Mouse (Mus musculus) lung, postnatal 4 days (tissue): Measurements from ENCODE around the gene Pmfbp1.
"Not testable (repeated sequence)": the region's sequence is repeated elsewhere in the genome, so short reads cannot be mapped to it uniquely, and the experiment has no call there.

Experiments
- DNase-seq, 2 experiments: peaks; one replicate each; pipeline ENCODE4 v3.0.0; 2021

Gene Pmfbp1

DNA sequence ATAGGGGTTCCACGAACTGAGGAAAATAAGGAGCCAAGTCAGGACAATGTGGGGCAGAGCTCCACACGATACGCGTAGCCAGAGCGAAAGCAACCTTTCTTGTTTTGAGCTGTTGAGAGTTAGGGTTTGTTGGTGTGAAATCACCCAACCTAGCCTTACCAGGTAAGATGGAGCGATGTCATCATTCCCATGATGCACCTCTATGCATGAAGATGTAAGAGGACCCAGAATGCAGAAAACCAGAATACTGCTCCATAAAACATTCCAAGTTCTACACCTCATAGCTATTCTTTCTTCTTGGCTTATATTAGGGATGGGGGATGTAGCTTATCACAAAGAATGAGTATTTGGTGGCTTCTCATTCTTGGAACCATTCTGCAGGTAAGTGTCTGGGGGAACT lies at the start of gene Pmfbp1:
Gene Pmfbp1 (plus strand): TSS at position 301 of the 400 bp plus-strand sequence.
- no peak for DNase-seq

DNA sequence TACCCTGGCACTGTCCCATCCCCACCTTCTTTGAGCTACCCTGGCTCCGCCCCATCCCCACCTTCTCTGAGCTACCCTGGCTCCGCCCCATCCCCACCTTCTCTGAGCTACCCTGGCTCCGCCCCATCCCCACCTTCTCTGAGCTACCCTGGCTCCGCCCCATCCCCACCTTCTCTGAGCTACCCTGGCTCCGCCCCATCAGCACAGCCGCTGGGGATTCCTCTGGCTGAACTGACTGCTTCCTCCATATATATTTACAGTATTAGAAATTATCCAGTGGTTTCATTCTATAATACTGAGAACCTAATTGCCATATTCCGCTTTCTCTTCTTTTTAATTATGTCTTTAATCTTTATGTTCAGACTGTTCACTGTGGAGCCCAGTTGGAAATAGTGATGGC lies 46.9 kb upstream of the Pmfbp1 start:
- not testable (repeated sequence) for DNase-seq

DNA sequence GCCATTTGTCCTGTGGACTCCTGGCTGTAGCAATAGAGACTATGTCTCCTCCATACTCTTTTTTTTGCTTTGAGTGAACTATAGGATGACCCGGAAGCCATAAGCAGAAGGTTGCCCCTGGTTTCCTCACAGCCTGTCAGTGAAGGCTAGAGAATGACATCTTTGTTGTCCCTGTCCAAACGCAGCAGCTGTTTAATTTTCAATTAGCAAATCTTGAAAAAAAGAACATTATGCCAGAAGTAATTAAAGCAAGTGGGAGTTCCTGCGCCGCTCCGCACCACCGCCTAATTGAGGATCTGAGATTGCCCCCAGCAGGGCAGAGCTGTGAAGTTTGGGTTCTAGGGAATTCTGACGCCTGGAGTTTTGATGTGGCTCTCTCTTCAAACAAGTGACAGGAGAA lies 42.8 kb upstream of the Pmfbp1 start:
- no peak for DNase-seq

DNA sequence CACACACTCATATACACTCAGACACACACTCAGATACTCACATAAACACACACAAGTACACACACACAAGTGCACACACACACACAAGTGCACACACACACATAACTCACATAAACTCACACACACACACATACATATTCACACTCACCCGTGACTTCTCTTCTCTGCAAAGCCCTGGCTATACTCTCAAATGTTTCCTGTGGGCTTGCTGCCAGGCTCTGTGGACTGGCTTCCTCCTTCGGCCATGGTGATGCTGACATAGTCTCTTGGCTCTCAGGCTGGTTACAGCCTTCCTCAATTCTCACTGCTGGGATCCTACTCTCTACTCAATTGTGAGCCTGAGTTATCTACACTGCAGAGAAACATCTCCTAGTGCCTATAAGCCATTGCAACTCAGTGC lies 38.7 kb upstream of the Pmfbp1 start:
- peak; percentile 39 to 41 for DNase-seq

DNA sequence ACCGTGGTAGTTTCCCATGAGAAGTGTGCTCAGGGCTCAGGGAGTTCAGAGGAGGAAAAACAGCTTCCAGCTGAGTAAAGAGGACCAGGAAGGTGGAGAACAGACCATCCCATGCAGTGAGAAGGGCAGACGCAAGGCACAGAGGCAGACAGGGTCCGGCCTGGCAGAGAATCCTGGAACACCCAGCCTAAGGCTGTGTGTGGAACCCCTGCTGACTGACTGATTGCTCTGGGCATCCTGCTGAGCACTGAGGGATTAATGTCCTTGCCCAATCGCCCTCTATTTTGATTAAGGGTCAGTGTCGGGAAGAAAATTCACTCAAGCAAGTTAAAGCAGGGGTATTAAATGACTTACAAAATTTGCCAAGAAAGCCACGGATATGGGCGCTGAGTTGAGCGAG lies 36.4 kb upstream of the Pmfbp1 start:
- DNase-seq: no peak

DNA sequence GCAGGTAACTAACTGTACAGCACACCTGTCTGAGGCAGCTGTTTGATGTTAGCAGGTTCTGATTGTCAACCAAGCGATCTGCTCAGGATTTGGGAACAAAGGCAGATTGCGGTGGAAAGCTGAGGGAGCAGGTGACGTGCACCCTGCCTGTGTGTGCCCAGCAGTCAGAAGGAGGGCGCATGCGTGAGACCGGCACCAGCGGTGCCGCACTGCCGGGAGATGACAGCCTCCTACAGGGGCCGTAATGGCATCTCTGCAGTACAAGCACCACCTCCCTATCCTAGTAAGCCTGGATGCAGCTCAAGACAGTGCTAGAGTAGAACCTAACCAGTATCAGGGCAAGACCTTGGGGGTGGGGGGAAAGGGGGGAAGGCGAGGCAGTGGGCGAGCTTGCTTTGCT lies 35.2 kb upstream of the Pmfbp1 start:
- DNase-seq: no peak

DNA sequence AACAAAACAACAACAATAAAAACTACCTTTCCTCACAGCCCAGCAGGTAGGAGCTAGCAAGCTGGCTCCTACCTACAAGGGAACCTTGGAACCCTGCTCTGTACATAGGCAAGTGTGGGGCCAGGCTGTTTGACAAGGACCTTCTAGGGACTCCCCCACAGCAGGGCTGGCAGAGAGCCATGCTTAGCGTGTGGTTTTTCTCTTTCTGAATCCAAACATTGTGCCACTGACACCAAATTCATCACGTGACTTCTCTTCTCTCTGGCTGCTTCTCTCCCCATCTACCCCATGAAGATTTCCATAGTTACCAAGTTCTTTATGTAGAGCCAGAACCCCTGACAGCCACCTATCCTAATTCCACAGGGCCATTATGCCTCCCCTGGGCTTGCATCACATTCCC lies 30.8 kb upstream of the Pmfbp1 start:
- no peak for DNase-seq

DNA sequence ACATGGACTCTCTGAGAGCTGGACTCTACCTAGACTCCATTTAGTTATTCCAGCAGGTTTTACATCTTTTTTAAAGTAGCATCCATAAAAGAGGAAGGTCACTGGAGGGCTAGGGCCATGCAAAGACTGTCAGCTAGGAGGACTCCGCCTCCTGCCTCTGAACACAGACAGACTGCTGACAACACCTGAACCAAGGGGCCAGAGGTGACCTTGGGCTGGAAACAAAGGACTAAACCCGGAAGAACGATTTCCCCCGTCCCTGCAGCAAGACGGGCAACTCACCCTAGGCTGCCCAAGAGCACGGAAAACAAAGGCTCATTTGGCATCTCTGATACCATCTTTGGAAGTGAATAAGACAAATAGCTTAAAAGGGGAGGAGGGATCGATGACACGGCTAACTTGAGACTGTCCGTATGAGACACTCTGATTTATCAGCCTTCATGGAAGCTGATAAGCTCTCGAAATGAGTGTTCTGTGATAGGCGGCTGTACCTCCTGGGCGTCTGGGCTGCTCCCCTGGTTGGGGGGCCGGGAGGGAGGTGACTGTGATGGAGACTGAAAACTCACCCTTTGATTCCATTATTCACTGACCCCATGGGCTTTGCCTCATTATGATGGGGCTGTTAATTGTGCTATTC lies 30.0 kb upstream of the Pmfbp1 start:
- no peak for DNase-seq

DNA sequence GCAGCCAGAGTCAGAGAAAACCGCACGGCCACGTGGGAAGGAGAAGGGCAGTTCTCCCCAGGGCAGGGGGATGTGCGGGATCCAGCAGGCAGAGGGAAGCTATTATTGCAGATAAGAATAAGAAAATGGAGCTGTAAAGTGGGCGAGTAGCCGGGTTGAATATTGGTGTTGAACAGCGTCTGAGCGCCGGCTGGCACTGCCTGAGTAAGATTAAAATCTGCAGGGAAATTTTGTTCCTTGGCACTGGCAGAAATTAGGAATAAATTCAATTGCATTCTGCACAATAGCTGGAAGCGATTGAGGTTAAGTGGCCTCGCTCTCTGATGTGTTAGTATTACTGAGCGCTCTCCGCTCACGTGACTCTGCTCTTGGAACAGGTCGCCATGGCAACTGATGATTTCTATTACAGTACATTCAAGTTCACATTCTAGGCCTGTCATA lies 29.4 kb upstream of the Pmfbp1 start:
- DNase-seq: no peak

DNA sequence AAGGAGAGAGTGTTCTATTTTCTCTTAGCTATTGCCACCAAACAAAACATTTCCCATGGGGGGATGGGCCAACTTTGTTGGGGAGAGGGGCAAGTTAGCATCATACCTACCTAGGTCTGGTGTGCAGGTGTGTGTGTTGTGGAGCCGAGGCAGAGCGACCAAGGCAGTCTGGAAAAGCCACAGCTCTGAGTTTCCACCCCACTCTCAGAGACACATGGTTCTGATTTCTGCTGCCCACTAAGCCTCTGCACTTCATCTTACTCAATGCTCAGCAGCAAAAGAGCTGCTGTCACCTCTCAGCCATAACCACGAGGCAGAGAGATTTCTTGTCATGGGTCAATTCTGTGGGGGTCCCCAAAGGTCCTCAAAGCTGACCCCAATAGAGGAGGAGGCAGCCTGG lies 28.8 kb upstream of the Pmfbp1 start:
- no peak for DNase-seq

DNA sequence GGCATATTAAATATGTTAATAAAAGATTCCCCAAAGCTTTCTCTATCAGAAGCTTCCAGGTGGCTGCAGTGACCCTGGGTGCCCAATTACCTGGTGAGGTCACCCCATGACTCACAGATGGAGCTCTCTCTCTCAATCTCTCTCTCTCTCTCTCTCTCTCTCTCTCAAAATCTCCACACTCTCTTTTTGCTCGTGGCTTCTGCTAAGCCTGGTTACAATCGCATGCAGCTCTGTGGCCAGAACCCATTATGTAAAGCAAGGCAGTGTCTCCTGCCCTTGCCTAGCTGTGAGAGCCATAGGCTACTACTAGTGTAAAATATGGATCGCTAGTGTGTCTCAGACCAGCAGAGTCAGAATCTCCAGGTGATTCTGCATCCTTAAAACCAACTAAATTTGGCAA lies 28.1 kb upstream of the Pmfbp1 start:
- DNase-seq: no peak

DNA sequence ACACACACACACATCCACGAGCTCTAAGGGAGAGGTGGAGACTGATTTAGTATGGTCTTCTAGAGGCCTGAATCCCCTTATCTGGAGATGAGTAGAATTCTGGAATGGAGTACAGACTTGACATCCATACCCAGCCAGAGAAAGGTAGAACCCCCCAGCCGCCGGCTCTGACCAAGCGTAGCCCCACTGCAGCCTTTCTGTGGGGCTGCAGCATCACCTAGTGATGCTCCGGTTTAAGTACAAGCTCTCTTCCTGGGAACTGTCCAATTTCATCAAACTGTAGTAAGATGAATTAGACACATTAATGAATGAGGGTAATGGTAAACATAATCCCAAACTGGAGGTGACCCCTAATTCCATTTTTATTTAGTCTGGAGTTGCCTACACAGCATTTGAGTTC lies 26.3 kb upstream of the Pmfbp1 start:
- no peak for DNase-seq

DNA sequence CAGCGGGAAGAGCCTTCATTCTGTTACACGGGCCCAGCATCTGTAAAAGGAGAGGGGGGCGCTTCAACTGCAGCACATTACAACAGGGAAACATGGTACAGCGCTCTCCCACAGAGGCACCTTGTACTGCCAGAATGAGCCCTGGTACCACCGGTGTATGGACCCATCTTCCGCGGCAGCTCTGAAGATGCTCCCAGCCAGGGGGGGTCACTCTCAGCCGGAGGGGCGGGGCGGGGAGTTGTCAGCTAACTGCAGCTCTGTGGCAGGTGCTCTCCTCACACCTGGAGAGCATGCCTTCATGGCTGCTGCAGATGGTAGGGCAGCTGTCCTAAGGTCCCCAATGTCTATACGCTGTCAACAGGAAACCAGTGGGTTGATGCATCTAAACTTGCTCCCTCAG lies 25.7 kb upstream of the Pmfbp1 start:
- DNase-seq: no peak

DNA sequence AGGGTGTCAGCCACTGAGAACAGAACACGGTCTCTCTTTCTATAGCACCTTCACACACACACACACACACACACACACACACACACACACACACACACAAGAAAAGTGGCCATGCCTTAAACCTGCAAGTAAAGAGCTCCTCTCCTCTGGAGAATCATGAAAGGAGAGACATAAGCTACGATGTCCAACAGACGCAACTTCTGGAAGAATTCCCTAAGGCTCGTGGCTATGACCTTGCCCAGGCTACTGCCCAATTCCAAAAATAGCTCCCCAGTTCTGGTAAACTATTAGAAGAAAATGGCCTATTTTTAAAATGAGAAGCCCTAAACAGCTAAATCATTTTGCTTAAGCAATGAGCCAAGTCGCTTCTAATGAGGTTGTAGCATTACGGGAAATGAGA lies 22.0 kb upstream of the Pmfbp1 start:
- DNase-seq: no peak

DNA sequence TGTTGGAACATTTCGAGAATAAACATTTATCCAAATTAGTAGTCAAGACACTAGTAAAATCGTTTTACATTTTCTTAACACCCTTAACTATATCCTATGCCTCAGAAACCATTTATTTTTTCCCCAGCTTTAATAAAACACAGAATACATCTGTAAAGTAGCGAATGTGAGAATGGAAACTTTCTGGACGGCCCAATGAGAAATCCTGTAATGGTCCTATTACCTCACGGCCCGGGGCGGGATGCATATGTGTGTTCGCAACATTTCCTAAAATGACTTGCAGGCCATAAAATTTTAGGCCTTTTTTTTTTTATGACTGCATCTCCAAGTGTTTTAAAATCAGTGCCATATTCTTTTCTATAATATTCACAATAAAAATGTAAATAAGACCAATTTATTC lies 21.4 kb upstream of the Pmfbp1 start:
- DNase-seq: no peak

DNA sequence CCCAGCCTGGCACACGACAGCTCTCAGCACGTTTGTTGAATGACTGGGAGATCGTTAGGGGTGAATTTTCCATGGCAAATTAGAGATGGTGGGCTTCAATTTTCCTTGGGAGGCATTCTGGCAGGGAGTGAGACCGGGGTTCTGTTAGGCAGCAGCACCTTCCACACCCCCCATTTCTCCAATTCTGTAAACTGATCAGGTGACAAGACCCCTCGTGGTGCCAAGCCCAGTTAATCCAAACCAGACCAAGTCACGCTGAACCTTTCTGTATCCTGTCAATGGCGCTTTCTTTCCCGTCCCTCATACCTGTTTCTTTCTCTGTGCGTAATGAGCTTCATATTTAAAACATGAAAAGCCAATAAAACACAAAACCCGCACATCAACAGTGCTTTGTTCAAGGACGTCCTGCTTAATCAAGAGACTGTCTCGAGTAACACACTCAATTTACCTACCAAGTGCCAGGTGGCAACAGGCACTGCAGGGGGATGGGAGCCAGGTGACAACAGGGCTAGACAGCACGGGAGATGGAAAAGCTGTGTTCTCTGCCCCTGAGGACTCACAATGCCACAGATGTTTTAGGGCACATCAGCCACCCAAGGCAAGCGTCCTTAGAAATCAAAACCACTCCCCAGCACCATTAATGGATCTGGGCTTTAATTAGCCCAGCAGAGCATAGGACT lies 19.2 kb upstream of the Pmfbp1 start:
- DNase-seq: no peak

DNA sequence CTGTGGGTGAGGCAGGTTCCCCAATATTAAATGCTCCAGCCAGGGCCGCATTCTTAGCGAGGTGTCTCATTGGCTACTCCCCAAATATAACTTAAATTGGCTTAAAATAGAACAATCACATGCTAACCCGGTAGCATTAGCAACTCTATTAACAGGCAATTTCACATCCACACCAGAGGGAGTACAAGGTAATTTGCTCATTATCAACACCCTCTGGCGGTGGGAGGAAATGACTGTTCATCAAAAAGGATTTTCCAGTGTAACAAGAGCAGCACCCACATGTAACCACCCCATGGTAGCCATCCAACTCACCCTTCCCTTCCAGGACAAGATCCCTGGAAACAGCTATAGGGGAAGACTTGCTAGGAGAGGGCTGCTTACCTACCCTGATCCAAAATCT lies 18.4 kb upstream of the Pmfbp1 start:
- no peak for DNase-seq

DNA sequence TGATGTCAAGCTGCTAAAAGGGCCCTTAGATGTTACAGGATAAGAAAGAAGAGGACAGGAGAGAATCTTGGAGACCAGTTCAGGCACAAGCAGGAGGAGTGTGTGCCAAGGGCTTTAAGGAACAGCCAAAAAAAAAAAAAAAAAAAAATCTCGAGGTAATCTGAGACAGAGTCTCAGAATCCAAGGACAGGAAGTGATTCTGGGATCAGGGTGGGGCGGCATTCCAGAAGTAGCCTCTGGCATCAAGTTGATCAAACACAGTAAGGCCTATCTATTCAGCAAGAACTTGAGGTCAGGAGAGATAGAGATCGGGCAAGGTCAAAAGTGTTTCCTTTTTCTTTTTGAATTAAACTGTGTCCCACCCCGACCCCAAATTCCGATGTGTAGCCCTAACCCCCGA lies 15.2 kb upstream of the Pmfbp1 start:
- DNase-seq: no peak

DNA sequence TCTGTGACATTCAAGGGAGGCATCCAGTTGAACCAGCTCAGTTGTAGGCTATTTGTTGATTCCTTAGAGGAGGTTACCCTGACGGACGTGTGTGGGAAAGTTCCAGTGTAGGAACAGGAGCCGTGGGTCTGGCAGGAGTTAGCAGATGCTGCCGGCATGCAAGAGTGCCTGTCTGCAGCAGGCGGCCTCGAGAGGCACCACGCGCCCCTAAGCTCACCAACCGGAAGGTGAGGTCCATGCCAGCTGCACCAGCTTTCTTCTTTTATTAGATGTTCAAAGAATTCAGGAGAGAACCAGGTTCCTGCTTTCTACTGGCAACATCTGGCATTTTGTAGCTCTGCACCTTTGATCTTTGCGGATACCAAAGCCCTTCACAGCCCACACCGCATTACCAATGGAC lies 9.1 kb upstream of the Pmfbp1 start:
- no peak for DNase-seq

DNA sequence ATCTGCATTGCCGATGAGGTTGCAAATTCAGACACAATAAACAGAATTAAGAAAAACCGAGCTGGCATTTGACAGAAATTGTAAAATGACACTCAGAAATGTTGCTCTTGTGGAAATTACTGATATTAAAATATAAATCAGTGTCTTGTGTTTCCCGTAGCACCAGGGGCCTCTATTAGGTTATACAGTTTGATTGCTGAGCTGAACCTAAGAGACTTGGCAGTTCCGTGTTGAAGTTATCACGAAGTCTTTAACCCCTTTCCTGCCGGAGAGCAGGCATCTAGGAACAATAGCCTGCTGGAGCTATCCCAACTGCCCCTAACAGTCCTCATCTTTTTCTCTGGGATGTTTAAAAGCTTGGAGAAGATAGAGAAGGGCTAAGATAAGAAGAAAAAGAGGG lies 8.3 kb upstream of the Pmfbp1 start:
- no peak for DNase-seq

DNA sequence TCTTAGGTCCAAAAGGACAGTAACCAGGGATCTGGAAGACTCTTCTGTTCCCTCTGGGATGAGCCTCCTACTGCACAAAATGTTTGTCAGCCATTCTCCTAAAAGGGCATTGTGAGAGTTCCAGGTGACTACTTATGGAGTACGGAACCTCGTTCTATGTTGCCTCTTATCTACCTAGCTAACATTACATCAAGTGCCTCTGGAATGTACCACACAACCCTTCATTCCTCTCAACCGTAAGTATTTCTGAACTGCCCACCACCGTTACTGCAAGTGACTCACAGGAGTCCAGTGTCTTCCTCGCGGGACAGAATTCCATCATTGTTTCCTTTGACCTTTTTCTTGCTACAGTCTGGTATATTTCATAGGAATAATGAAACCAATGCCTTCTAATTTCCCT lies 1.0 kb upstream of the Pmfbp1 start:
- no peak for DNase-seq

DNA sequence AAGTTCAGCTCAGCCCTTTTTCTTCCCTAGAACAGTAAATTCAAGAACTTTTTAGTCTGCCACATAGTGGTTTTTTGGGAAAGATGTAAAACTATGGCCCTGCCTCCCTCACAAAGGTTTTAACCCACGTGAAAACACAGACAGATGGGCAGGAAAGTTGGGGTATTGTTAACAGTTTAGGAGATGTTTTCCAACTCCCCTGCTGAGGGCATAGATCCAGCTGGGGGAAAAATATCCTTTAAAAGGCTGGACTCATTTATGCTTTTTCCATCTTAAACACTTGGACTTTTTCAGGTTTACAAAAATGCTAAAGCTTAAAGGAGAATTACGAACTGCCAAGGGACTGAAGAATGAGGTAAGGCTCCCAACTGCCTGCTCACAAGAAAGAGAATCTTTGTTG lies 774 bp downstream of the Pmfbp1 start:
- no peak for DNase-seq

DNA sequence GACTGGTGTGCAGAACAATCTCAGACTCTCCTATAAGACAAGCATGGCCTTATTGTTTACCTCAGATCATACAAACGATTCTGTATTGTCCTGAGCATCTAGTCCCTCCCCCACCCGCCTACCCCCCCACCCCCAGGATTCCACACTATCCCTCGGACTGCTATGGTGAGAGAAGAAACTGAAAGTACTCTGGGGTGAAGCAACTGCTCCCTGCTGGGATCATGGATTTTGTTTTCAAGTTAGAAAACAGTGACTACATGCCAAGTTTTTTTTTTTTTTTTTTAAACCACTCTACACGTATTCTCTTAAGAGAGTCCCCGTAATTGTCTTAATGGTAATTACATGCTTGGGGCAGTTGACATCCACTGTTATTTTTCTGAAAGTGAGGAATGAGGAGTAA lies 3.6 kb downstream of the Pmfbp1 start:
- no peak for DNase-seq

DNA sequence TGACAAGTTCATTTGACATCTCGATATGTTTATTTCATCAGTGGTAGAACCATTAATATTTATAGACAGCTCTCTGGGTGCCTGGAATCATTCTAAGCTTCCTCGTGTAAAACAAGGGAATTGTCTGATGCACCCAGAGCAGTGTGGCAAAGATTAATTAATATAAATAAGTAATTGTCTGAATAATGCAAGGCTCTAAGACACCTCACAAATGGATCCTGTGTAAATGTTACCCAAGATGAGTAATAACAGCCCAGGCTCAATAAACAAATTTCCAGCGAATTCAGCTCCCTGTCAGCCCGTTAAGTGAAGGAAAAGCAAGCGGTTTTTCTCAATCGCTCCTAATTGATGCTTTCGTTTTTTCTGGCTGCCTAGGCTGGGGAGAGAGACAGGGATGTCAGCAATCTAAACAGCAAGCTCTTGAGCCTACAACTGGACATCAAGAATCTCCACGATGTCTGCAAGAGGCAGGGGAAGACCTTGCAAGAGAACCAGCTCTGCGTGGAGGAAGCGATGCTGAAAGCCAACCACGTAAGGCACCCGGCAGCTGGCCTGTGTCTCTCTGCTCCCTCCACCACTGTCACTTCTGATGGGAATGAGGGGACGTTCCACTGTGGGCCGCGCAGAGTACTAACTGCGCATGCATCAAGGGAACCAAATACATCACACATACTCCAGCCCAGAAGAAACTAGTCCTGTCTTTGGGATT lies 5.3 kb downstream of the Pmfbp1 start:
- peak; percentile 54 to 88 for DNase-seq

DNA sequence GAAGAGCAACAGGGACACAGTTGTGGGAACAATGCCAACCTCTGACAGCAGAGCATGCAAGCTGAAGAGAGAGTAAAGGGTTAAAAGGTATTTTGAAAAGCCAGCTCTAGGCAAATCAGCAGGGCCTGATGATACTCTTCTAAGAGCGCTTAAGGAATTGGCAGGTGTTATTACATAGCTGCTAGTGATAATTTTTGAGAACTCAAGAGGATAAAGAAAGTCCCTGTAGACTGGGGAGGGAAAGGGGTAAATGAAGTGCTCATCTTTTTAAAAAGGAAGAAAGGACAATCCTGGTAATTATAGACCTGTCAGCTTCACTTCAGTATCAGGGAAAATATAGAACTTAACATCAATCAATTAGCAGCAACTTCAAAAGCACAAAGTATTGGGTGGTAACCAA lies 9.7 kb downstream of the Pmfbp1 start:
- no peak for DNase-seq
